Mouse (Mus musculus) intestine, postnatal 0 days (tissue): ENCODE results near the gene A830018L16Rik. TPM values are rescaled to one million over a fixed set of nuclear protein-coding genes. Genes with fewer than 3 reads are reported as not detected.
A peak's percentile ranks its signal among the peaks of the same experiment; 100 is the strongest.

ENCODE experiments used
- ATAC-seq: fragments of 200-750 bp; cut with Nextera tagmentation; 2 replicates; pipeline ENCODE4 v1.8.0; 2017; ENCODE audit warnings: mild to moderate bottlenecking, moderate TSS enrichment, moderate library complexity
- H3K27ac ChIP-seq: fragments of 300-500 bp; sonication (generic); 2 replicates; pipeline ENCODE4 v1.5.1; 2014; ENCODE audit warnings: mild to moderate bottlenecking, low read depth, low read length, moderate library complexity
- H3K27me3 ChIP-seq: fragments of 300-500 bp; sonication (generic); replicated peaks from 2 replicates; pipeline ENCODE4 v1.6.1; 2014; ENCODE audit warnings: low read length, mixed read lengths; ENCODE audit not compliant: control insufficient read depth, insufficient read depth
- H3K36me3 ChIP-seq: fragments of 300-500 bp; sonication (generic); 2 replicates; pipeline ENCODE4 v1.6.1; 2014; ENCODE audit warnings: mild to moderate bottlenecking, moderate library complexity; ENCODE audit not compliant: control insufficient read depth, insufficient read depth
- H3K4me1 ChIP-seq: fragments of 300-500 bp; sonication (generic); replicated peaks from 2 replicates; pipeline ENCODE4 v1.6.1; 2014; ENCODE audit warnings: antibody characterized with exemption, low read length, mixed read lengths; ENCODE audit not compliant: control insufficient read depth, insufficient read depth
- H3K4me2 ChIP-seq: fragments of 300-500 bp; sonication (generic); replicated peaks from 2 replicates; pipeline ENCODE4 v1.6.1; 2014; ENCODE audit warnings: low read depth, mild to moderate bottlenecking, moderate library complexity
- H3K4me3 ChIP-seq: fragments of 300-500 bp; sonication (generic); 2 replicates; pipeline ENCODE4 v1.5.1; 2014; ENCODE audit warnings: low read depth, low read length
- H3K9ac ChIP-seq: fragments of 300-500 bp; sonication (generic); 2 replicates; pipeline ENCODE4 v1.6.1; 2014; ENCODE audit warnings: mild to moderate bottlenecking, low read depth, low read length
- H3K9me3 ChIP-seq: fragments of 300-500 bp; sonication (generic); 2 replicates; pipeline ENCODE4 v1.6.1; 2016; ENCODE audit warnings: mixed run types; ENCODE audit not compliant: control insufficient read depth
- CTCF ChIP-seq: sonication (generic); IDR thresholded peaks from 2 replicates; pipeline ENCODE4 v1.5.1; 2016; ENCODE audit warnings: low read depth, mild to moderate bottlenecking, control low read depth, antibody characterized with exemption, moderate library complexity
- WGBS: fragments of 180-500 bp; shearing (Covaris S2); extraction: QIAGEN DNeasy Blood & Tissue Kit; methylation state at CpG from one replicate; pipeline ENCODE4 v1.1.7; 2014; 5-methylcytosine and 5-hydroxymethylcytosine counted together
- polyA plus RNA-seq: library from polyadenylated mRNA; unstranded; fragments of >200 nt; fragmentation: Nextera tagmentation; extraction: Ambion mirVana; gene quantifications from 2 replicates; pipeline ENCODE4 v1.2.1, GENCODE M21; 2015

Gene A830018L16Rik
- 0.91 and 0.92 TPM in 2 replicates for polyA plus RNA-seq

DNA sequence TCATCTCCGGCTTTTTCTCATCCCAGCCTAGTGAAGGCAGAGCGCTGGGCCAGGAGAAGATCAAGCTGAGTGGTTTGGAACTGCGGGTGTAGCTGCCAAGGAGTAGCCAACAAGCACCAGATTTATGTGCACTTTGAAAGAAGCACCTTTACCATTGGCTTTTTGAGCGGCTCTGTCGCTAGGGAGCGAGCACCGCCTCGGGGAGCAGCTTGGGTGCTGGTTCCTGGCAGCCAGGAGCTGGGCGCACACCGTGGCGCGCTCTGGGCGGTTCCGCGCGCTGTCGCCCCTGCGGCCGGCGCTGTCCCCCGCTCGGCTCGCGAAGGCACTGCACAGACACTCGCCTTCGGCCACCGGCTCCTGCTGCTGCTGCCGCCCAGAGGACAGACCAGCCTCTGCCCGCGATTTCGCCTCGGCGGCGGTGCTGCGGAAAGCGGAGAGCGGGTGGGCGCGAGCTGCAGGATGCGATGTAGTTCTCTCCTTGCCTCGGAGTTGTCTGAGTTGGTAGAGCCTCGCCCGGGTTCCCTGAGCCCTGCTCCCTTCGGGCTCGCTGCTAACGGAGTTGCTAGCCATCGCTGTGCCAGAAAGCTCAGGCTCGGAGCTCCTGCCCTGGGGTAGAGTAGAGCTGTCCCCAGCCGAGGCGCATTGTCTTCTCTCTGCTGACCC is at the start of gene A830018L16Rik:
Gene A830018L16Rik (plus strand): TSS at position 212 of the 663 bp plus-strand sequence.
- under 1% methylated on average over 50 of the region's 50 CpGs for WGBS
- Histone ChIP-seq H3K27ac (no peak within 1 kb of the TSS), H3K9me3 (no peaks in the 10 kb centered on the region), H3K27me3 (peaks cover 6% of the 10 kb centered on the region; the same call in 1 of the 2 replicates), H3K4me2 (peak within 1 kb of the TSS; percentile 64), H3K36me3 (no peaks in the 10 kb centered on the region), H3K4me1 (no peaks in the 10 kb centered on the region), H3K9ac (no peak within 1 kb of the TSS), H3K4me3 (peak within 1 kb of the TSS; percentile 30)
- TF ChIP-seq CTCF, result peak; percentile 79
- peak; percentile 54 for ATAC-seq

DNA sequence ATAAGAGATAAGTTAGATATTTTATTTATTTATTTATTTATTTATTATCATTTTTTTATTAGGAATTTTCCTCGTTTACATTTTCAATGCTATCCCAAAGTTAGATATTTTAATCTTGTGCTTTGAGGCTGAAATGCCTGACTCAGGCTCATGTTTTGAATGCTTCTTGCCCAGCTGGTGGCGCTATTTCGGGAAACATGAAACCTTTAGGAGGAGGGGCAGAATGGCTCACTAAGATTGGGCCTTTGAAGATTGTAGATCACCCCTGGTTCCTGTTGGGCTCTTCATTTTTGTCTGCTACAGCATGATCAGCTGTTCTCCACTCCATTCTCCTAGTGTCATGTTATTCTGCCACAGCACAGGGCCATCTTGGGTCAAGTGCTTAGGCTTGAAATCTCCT is 28.1 kb upstream of the A830018L16Rik start:
- no peaks in the 10 kb centered on the region for H3K27me3 ChIP-seq
- TF ChIP-seq CTCF, result no peak
- H3K36me3 ChIP-seq, result no peaks in the 10 kb centered on the region
- 63% methylated on average over 3 of the region's 3 CpGs for WGBS
- no peak for ATAC-seq
- H3K9me3 ChIP-seq, result no peaks in the 10 kb centered on the region
- no peaks in the 10 kb centered on the region for H3K4me1 ChIP-seq
- no peak overlapping the region for H3K27ac ChIP-seq
- H3K4me2 ChIP-seq, result no peak overlapping the region
- no peak overlapping the region for H3K4me3 ChIP-seq
- H3K9ac ChIP-seq, result no peak overlapping the region

DNA sequence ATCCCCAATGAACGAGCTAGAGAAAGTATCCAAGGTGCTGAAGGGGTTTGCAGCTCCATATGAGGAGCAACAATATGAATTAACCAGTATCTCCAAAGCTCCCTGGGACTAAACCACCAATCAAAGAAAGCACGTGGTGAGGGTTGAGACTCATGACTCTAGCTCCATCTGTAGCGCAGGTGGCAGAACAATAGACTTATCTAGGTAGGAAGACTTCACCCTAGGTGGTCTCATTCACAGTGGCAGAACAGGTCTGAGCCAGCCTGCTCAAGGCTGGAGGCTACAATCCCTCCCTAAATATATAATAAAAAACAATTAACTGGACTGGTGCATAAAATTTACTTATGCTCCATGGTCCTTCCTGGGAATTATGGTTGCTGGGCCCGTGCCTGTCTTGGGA is 18.5 kb upstream of the A830018L16Rik start:
- H3K4me2 ChIP-seq, result no peak overlapping the region
- 55% methylated on average over 4 of the region's 4 CpGs for WGBS
- TF ChIP-seq CTCF, result no peak

DNA sequence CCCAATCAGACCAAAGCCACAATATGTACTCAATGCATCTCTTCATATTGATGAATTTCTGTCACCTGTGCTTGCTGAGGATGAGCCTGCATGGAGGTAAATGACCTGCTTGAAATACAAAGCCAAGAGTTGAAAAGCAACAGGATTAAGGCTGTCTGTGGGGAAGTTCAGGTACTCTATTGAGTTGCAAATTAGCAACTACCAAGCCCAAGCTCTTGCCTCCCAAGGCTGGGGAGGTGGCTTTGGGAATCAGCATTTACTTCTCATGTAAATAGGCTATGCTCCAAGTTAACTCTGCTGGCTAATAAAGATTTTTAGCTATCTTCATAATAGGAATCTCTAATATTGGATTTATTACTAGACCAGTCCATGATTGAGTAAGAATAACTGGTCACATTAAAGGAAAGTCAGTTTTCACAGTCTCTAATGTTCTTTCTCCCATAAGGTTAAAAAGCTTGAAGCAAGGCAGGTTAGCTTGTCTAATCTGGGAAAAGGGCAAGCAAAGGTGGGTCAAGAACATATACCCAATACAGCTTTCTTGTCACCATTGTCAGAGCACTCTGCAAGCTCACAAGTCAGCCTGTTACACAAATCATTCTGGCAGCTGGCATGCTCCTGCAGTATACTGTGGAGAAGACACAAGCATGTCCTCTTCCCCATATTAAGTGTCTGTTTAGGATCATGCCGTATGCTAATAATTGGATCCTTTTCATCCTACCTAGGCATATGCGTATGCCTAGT is 17.7 kb upstream of the A830018L16Rik start:
- TF ChIP-seq CTCF, result no peak
- H3K4me2 ChIP-seq, result no peak overlapping the region
- no peaks in the 10 kb centered on the region for H3K36me3 ChIP-seq
- H3K4me3 ChIP-seq, result no peak overlapping the region
- H3K9ac ChIP-seq, result no peak overlapping the region
- ATAC-seq, result no peak
- H3K27me3 ChIP-seq, result no peaks in the 10 kb centered on the region
- no peaks in the 10 kb centered on the region for H3K4me1 ChIP-seq
- H3K27ac ChIP-seq, result no peak overlapping the region
- no peaks in the 10 kb centered on the region for H3K9me3 ChIP-seq
- WGBS, result 91% methylated on average over 2 of the region's 2 CpGs

More for the DNA sequence above, 18.5 kb upstream of the A830018L16Rik start:
- no peak overlapping the region for H3K9ac ChIP-seq
- H3K4me3 ChIP-seq, result no peak overlapping the region
- no peaks in the 10 kb centered on the region for H3K27me3 ChIP-seq
- no peak overlapping the region for H3K27ac ChIP-seq
- ATAC-seq, result no peak
- no peaks in the 10 kb centered on the region for H3K36me3 ChIP-seq
- no peaks in the 10 kb centered on the region for H3K4me1 ChIP-seq
- no peaks in the 10 kb centered on the region for H3K9me3 ChIP-seq

DNA sequence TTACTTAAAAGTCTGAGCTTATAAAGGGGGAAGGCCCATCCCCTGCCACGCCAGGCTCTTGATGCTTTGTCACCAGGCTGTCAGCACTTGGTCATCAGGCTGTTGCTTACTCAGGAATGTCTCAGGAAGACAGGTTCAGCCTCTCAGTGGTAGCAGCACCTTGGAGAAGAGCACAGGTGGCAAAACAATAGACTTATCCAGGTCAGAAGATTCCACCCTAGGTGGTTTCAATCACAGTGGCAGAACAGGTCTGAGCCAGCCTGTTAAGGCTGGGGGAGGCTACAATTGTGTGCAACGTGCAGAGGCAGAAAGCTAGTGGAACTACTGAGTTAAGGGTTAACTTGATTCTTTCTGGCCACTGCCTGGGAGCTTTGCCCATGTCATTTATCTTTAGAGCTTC is 12.7 kb upstream of the A830018L16Rik start:
- no peaks in the 10 kb centered on the region for H3K4me1 ChIP-seq
- no peak overlapping the region for H3K27ac ChIP-seq
- H3K4me2 ChIP-seq, result 0 out of 2 replicates have a peak overlapping the region, but pooled peaks have one; percentile 10
- H3K36me3 ChIP-seq, result no peaks in the 10 kb centered on the region
- WGBS, result 18% methylated on average over 2 of the region's 2 CpGs
- no peak for TF ChIP-seq CTCF
- H3K4me3 ChIP-seq, result no peak overlapping the region
- H3K9ac ChIP-seq, result no peak overlapping the region
- ATAC-seq, result no peak
- no peaks in the 10 kb centered on the region for H3K9me3 ChIP-seq
- H3K27me3 ChIP-seq, result no peaks in the 10 kb centered on the region

DNA sequence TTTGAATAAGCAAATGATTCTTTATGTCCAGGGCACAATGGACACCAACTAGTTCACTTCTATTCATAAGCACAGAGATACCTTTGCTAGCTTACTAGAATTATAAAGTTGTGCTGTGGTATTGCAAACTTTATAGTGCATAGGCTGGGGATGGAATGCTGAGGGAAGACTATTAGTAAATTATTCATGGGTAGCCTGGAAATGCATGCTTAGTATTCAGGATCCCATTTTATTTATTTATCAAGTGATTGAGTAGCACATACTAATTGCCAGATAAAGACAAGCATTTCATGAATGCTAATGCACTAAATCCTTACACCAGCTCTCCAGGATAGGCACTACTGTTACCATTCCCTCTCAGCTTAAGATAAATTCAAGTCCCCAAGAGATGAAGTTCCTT is 8.4 kb upstream of the A830018L16Rik start:
- Histone ChIP-seq H3K9me3 (no peaks in the 10 kb centered on the region), H3K4me3 (no peak overlapping the region), H3K4me2 (no peak overlapping the region), H3K27ac (no peak overlapping the region), H3K27me3 (no peaks in the 10 kb centered on the region), H3K4me1 (no peaks in the 10 kb centered on the region), H3K9ac (no peak overlapping the region), H3K36me3 (no peaks in the 10 kb centered on the region)
- no peak for TF ChIP-seq CTCF
- ATAC-seq, result no peak
